Mouse (Mus musculus) heart, embryonic 12.5 days (tissue): ENCODE data around the gene Gm30302. TPM values are rescaled to one million over a fixed set of nuclear protein-coding genes. Genes with fewer than 3 reads are reported as not detected.

Experiments used
- ATAC-seq: fragments of 200-750 bp; cut with Nextera tagmentation; 2 replicates; pipeline ENCODE4 v1.8.0; 2017; ENCODE audit warnings: moderate TSS enrichment, moderate library complexity; ENCODE audit not compliant: insufficient number of reproducible peaks, low FRiP score
- H3K27ac ChIP-seq: fragments of 300-500 bp; sonication (generic); 2 replicates; pipeline ENCODE4 v1.5.1; 2016; ENCODE audit warnings: mild to moderate bottlenecking, moderate library complexity; ENCODE audit not compliant: poor library complexity, severe bottlenecking
- H3K27me3 ChIP-seq: fragments of 300-500 bp; sonication (generic); replicated peaks from 2 replicates; pipeline ENCODE4 v1.6.1; 2016; ENCODE audit warnings: mild to moderate bottlenecking, moderate library complexity
- H3K36me3 ChIP-seq: fragments of 300-500 bp; sonication (generic); 2 replicates; pipeline ENCODE4 v1.6.1; 2016; ENCODE audit warnings: mild to moderate bottlenecking, moderate library complexity
- H3K4me1 ChIP-seq: fragments of 300-500 bp; sonication (generic); replicated peaks from 2 replicates; pipeline ENCODE4 v1.6.1; 2016; ENCODE audit warnings: mild to moderate bottlenecking
- H3K4me2 ChIP-seq: fragments of 300-500 bp; sonication (generic); 2 replicates; pipeline ENCODE4 v1.6.1; 2016; ENCODE audit warnings: mild to moderate bottlenecking, moderate library complexity
- H3K4me3 ChIP-seq: fragments of 300-500 bp; sonication (generic); 2 replicates; pipeline ENCODE4 v1.5.1; 2016; ENCODE audit warnings: mild to moderate bottlenecking
- H3K9ac ChIP-seq: fragments of 300-500 bp; sonication (generic); 2 replicates; pipeline ENCODE4 v1.6.1; 2016; ENCODE audit warnings: mild to moderate bottlenecking, moderate library complexity
- H3K9me3 ChIP-seq: fragments of 300-500 bp; sonication (generic); replicated peaks from 2 replicates; pipeline ENCODE4 v1.6.1; 2016; ENCODE audit warnings: mild to moderate bottlenecking, moderate library complexity
- WGBS: fragments of 180-500 bp; shearing (Covaris S2); methylation state at CpG from one replicate; pipeline ENCODE4 v1.1.7; 2016; 5-methylcytosine and 5-hydroxymethylcytosine counted together
- polyA plus RNA-seq: library from polyadenylated mRNA; unstranded; fragments of >200 nt; fragmentation: Nextera tagmentation; extraction: Ambion mirVana; gene quantifications from 2 replicates; pipeline ENCODE4 v1.2.1, GENCODE M21; 2016

The Gm30302 gene
- polyA plus RNA-seq, 1 experiment from 2014 or later = not detected

GRCm38 (mm10) chr13:49741285-49742040 lies 57.3 kb downstream of the Gm30302 start:
- H3K4me3 ChIP-seq = no peak overlapping the region

GRCm38 (mm10) chr13:49738011-49738410 lies 60.8 kb downstream of the Gm30302 start:
- WGBS = 89% methylated on average over 2 of the region's 2 CpGs
- Histone ChIP-seq H3K4me1 (no peaks in the 10 kb centered on the region), H3K36me3 (peaks cover 32% of the 10 kb centered on the region), H3K27me3 (no peaks in the 10 kb centered on the region), H3K27ac (no peak overlapping the region), H3K9ac (no peak overlapping the region), H3K9me3 (no peaks in the 10 kb centered on the region), H3K4me2 (no peak overlapping the region), H3K4me3 (no peak overlapping the region)
- no peak for ATAC-seq

More at GRCm38 (mm10) chr13:49741285-49742040, 57.3 kb downstream of the Gm30302 start:
- Histone ChIP-seq H3K27me3 (no peaks in the 10 kb centered on the region), H3K9ac (no peak overlapping the region), H3K4me2 (no peak overlapping the region), H3K9me3 (peaks cover 9% of the 10 kb centered on the region; the same call in 1 of the 2 replicates), H3K27ac (no peak overlapping the region), H3K4me1 (no peaks in the 10 kb centered on the region), H3K36me3 (no peaks in the 10 kb centered on the region)
- 88% methylated on average over 16 of the region's 16 CpGs for WGBS
- ATAC-seq = no peak

GRCm38 (mm10) chr13:49736430-49736829 lies 62.4 kb downstream of the Gm30302 start:
- Histone ChIP-seq H3K36me3 (peaks cover 47% of the 10 kb centered on the region), H3K9ac (no peak overlapping the region)
- 93% methylated on average over 2 of the region's 2 CpGs for WGBS

More at GRCm38 (mm10) chr13:49736430-49736829, 62.4 kb downstream of the Gm30302 start:
- Histone ChIP-seq H3K9me3 (no peaks in the 10 kb centered on the region), H3K4me1 (no peaks in the 10 kb centered on the region), H3K27ac (no peak overlapping the region), H3K4me2 (no peak overlapping the region), H3K4me3 (no peak overlapping the region), H3K27me3 (no peaks in the 10 kb centered on the region)
- no peak for ATAC-seq

Other genes starting within 250 kb of the Gm30302 start
- 0.24 and 0.43 TPM in 2 replicates for gene Omd, start 216.5 kb downstream of the Gm30302 start, polyA plus RNA-seq
- gene Ogn, start 191.0 kb downstream of the Gm30302 start, polyA plus RNA-seq = 10.3 and 10.6 TPM in 2 replicates
- gene Cenpp, start 146.2 kb downstream of the Gm30302 start, polyA plus RNA-seq = 26.4 and 27.9 TPM in 2 replicates
- gene Nol8, start 145.9 kb downstream of the Gm30302 start, polyA plus RNA-seq = 14.4 and 16.3 TPM in 2 replicates
- 67.8 and 68.2 TPM in 2 replicates for gene Iars, start 116.9 kb downstream of the Gm30302 start, polyA plus RNA-seq